Mouse (Mus musculus): ENCODE results near the gene Ubash3b. TPM values are rescaled to one million over a fixed set of nuclear protein-coding genes. Genes with fewer than 3 reads are reported as not detected.

Ubash3b gene
- polyA plus RNA-seq, 1 experiment from 2014 or later, result 13.4 TPM

GRCm38 (mm10) chr9:41173158-41173557 is 11.7 kb upstream of the Ubash3b start:
- H3K27ac ChIP-seq (ENCODE audit: low read depth, low read length), result no peak overlapping the region
- ATAC-seq (replicated peaks; ENCODE audit: low FRiP score), result no peak
- peaks cover 16% of the 10 kb centered on the region for H3K4me1 ChIP-seq (replicated peaks; ENCODE audit: control insufficient read depth, insufficient read depth, low read length)

DNA sequence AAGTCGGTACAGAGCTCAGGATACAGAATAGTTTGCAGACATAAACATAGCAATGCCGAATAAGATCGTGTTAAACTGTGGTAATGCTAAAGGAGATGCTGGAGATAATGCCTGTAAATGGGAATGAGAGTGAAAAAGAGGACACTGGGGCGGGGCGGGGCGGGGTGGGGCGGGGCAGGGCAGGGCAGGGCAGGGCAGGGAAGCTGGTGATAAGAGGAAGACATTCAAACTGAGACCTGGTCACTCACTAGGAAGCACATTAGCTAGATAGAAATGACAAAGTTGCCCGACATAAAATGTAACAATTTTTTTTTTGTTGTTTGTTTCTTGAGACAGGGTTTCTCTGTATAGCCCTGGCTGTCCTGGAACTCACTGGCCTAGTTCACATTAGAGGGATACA is 10.9 kb upstream of the Ubash3b start:
- DNase-seq (ENCODE audit: low spot score) (no peak), ATAC-seq (replicated peaks; ENCODE audit: low FRiP score) (peak; percentile 70; the same call in 1 of the 2 replicates)
- H3K4me2 ChIP-seq, result peak overlapping the region; percentile 34
- H3K36me3 ChIP-seq (ENCODE audit: control insufficient read depth, insufficient read depth, low read length), result no peaks in the 10 kb centered on the region
- no peak overlapping the region for H3K4me3 ChIP-seq (ENCODE audit: low read depth, low read length)
- no peaks in the 10 kb centered on the region for H3K9me3 ChIP-seq (ENCODE audit: control insufficient read depth, low read length)
- no peaks in the 10 kb centered on the region for H3K27me3 ChIP-seq (replicated peaks; ENCODE audit: control insufficient read depth, insufficient read depth, low read length)
- H3K9ac ChIP-seq (ENCODE audit: low read depth, low read length), result no peak overlapping the region
- peaks cover 21% of the 10 kb centered on the region for H3K4me1 ChIP-seq (replicated peaks; ENCODE audit: control insufficient read depth, insufficient read depth, low read length)
- no peak overlapping the region for H3K27ac ChIP-seq (ENCODE audit: low read depth, low read length)
- 65% methylated on average over 8 of the region's 8 CpGs for WGBS

More at GRCm38 (mm10) chr9:41173158-41173557, 11.7 kb upstream of the Ubash3b start:
- Histone ChIP-seq H3K36me3 (ENCODE audit: control insufficient read depth, insufficient read depth, low read length) (no peaks in the 10 kb centered on the region), H3K9ac (ENCODE audit: low read depth, low read length) (no peak overlapping the region), H3K4me2 (no peak overlapping the region), H3K4me3 (ENCODE audit: low read depth, low read length) (no peak overlapping the region), H3K9me3 (ENCODE audit: control insufficient read depth, low read length) (no peaks in the 10 kb centered on the region), H3K27me3 (replicated peaks; ENCODE audit: control insufficient read depth, insufficient read depth, low read length) (no peaks in the 10 kb centered on the region)
- DNase-seq (ENCODE audit: low spot score), result no peak
- 58% methylated on average over 3 of the region's 3 CpGs for WGBS

DNA sequence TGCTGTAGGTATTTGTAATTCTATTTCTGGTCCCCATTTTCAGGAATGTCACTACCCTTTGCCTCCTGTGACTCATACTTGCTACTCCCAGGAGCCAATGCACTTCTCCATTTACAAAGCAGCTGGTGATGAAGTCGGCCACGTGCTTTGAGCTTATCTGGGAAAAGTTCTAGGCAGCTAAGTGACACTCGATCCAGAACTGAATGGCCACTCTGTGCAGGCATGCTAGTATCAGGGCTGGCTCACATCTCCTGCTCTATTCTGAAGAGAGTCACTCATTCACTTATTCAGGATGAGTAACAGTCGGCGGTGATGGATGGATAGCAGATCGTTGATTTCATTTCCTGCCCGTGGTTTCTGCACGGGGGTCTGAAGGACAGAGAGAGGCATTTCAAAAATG is 8.5 kb upstream of the Ubash3b start:
- ATAC-seq (replicated peaks; ENCODE audit: low FRiP score), result no peak
- no peak overlapping the region for H3K27ac ChIP-seq (ENCODE audit: low read depth, low read length)

DNA sequence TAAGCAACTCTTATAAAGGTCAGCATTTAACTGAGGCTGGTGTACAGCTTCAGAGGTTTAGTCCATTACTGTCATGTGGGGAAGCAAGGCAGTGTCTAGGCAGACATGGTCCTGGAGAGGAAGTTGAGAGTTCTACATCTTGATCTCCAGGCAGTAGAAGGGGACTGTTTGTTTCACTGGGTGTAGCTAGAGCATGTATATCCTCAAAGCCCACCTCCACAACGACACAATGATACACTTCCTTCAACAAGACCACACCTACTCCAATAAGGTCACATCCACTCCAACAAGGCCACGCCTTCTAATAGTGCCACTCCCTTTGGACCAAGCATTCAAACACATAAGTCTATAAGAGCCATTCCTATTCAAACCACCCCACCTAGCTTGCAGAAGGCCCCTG is 7.2 kb upstream of the Ubash3b start:
- no peak overlapping the region for H3K4me3 ChIP-seq (ENCODE audit: low read depth, low read length)
- no peaks in the 10 kb centered on the region for H3K36me3 ChIP-seq (ENCODE audit: control insufficient read depth, insufficient read depth, low read length)
- 57% methylated on average over 2 of the region's 2 CpGs for WGBS
- no peak for DNase-seq (ENCODE audit: low spot score)
- H3K9ac ChIP-seq (ENCODE audit: low read depth, low read length), result no peak overlapping the region
- ATAC-seq (replicated peaks; ENCODE audit: low FRiP score), result no peak
- H3K27ac ChIP-seq (ENCODE audit: low read depth, low read length), result no peak overlapping the region
- peaks cover 21% of the 10 kb centered on the region for H3K4me1 ChIP-seq (replicated peaks; ENCODE audit: control insufficient read depth, insufficient read depth, low read length)
- no peaks in the 10 kb centered on the region for H3K27me3 ChIP-seq (replicated peaks; ENCODE audit: control insufficient read depth, insufficient read depth, low read length)
- no peak overlapping the region for H3K4me2 ChIP-seq
- no peaks in the 10 kb centered on the region for H3K9me3 ChIP-seq (ENCODE audit: control insufficient read depth, low read length)

More for the DNA sequence above, 8.5 kb upstream of the Ubash3b start:
- no peaks in the 10 kb centered on the region for H3K27me3 ChIP-seq (replicated peaks; ENCODE audit: control insufficient read depth, insufficient read depth, low read length)
- no peaks in the 10 kb centered on the region for H3K9me3 ChIP-seq (ENCODE audit: control insufficient read depth, low read length)
- H3K9ac ChIP-seq (ENCODE audit: low read depth, low read length), result no peak overlapping the region
- no peaks in the 10 kb centered on the region for H3K36me3 ChIP-seq (ENCODE audit: control insufficient read depth, insufficient read depth, low read length)
- no peak overlapping the region for H3K4me2 ChIP-seq
- 25% methylated on average over 8 of the region's 8 CpGs for WGBS
- no peak overlapping the region for H3K4me3 ChIP-seq (ENCODE audit: low read depth, low read length)
- H3K4me1 ChIP-seq (replicated peaks; ENCODE audit: control insufficient read depth, insufficient read depth, low read length), result peaks cover 21% of the 10 kb centered on the region
- DNase-seq (ENCODE audit: low spot score), result no peak

DNA sequence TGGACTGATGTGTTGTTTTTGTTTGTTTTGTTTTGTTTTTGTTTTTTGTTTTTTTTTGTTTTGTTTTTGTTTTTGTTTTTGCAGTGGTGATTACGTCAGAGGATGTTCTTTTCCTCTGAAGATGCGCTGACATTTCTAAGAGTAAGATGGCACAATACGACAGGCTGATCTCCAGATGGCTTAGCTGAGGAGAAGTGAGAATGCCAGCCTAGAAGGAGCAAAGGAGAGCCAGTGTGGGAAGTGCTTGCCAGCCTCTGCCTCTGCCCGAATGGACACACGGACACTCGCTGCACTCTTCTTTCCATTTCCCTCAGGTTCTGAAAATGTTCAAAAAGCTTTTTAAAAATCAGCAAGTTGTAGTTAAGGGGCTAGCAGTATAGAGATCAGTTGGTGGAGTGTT is 6.7 kb upstream of the Ubash3b start:
- H3K4me3 ChIP-seq (ENCODE audit: low read depth, low read length), result no peak overlapping the region
- no peak overlapping the region for H3K4me2 ChIP-seq
- H3K9me3 ChIP-seq (ENCODE audit: control insufficient read depth, low read length), result no peaks in the 10 kb centered on the region
- H3K27ac ChIP-seq (ENCODE audit: low read depth, low read length), result no peak overlapping the region
- DNase-seq (ENCODE audit: low spot score) (no peak), ATAC-seq (replicated peaks; ENCODE audit: low FRiP score) (no peak)
- H3K36me3 ChIP-seq (ENCODE audit: control insufficient read depth, insufficient read depth, low read length), result no peaks in the 10 kb centered on the region
- peaks cover 19% of the 10 kb centered on the region for H3K4me1 ChIP-seq (replicated peaks; ENCODE audit: control insufficient read depth, insufficient read depth, low read length)
- no peaks in the 10 kb centered on the region for H3K27me3 ChIP-seq (replicated peaks; ENCODE audit: control insufficient read depth, insufficient read depth, low read length)
- WGBS, result 88% methylated on average over 6 of the region's 6 CpGs
- H3K9ac ChIP-seq (ENCODE audit: low read depth, low read length), result no peak overlapping the region

GRCm38 (mm10) chr9:41166886-41167285 is 5.4 kb upstream of the Ubash3b start:
- Histone ChIP-seq H3K4me3 (ENCODE audit: low read depth, low read length) (no peak overlapping the region), H3K27me3 (replicated peaks; ENCODE audit: control insufficient read depth, insufficient read depth, low read length) (no peaks in the 10 kb centered on the region), H3K36me3 (ENCODE audit: control insufficient read depth, insufficient read depth, low read length) (no peaks in the 10 kb centered on the region), H3K4me1 (replicated peaks; ENCODE audit: control insufficient read depth, insufficient read depth, low read length) (0 out of 2 replicates have a peak, but pooled peaks cover 9% of the 10 kb centered on the region), H3K4me2 (no peak overlapping the region), H3K27ac (ENCODE audit: low read depth, low read length) (0 out of 2 replicates have a peak overlapping the region, but pooled peaks have one; percentile 15), H3K9me3 (ENCODE audit: control insufficient read depth, low read length) (no peaks in the 10 kb centered on the region), H3K9ac (ENCODE audit: low read depth, low read length) (no peak overlapping the region)
- WGBS, result 21% methylated on average over 10 of the region's 10 CpGs
- ATAC-seq (replicated peaks; ENCODE audit: low FRiP score) (peak; percentile 76), DNase-seq (ENCODE audit: low spot score) (no peak)

DNA sequence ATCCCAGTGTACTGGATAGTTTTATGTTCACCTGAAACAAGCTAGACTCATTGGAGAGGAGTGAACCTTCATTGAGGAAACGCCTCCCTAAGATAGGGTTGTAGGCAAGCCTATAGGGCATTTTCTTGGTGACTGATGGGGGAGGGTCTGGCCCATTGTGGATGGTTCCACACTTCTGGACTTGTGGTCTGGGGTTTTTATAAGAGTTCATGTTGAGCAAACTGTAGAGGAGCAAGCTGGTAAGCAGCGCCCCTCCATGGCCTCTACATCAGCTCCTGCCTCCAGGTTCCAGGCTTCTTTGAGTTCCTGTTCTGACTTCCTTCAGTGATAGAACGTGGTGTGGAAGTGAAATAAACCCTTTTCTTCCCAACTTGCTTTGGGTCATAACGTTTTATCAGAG is 866 bp upstream of the Ubash3b start:
- no peak overlapping the region for H3K27ac ChIP-seq (ENCODE audit: low read depth, low read length)
- H3K4me2 ChIP-seq, result no peak overlapping the region
- peaks cover 6% of the 10 kb centered on the region for H3K4me1 ChIP-seq (replicated peaks; ENCODE audit: control insufficient read depth, insufficient read depth, low read length)
- no peaks in the 10 kb centered on the region for H3K27me3 ChIP-seq (replicated peaks; ENCODE audit: control insufficient read depth, insufficient read depth, low read length)
- H3K4me3 ChIP-seq (ENCODE audit: low read depth, low read length), result no peak overlapping the region
- WGBS, result 68% methylated on average over 4 of the region's 4 CpGs
- no peak for ATAC-seq (replicated peaks; ENCODE audit: low FRiP score)
- no peak for DNase-seq (ENCODE audit: low spot score)
- no peaks in the 10 kb centered on the region for H3K36me3 ChIP-seq (ENCODE audit: control insufficient read depth, insufficient read depth, low read length)
- no peaks in the 10 kb centered on the region for H3K9me3 ChIP-seq (ENCODE audit: control insufficient read depth, low read length)
- H3K9ac ChIP-seq (ENCODE audit: low read depth, low read length), result no peak overlapping the region

DNA sequence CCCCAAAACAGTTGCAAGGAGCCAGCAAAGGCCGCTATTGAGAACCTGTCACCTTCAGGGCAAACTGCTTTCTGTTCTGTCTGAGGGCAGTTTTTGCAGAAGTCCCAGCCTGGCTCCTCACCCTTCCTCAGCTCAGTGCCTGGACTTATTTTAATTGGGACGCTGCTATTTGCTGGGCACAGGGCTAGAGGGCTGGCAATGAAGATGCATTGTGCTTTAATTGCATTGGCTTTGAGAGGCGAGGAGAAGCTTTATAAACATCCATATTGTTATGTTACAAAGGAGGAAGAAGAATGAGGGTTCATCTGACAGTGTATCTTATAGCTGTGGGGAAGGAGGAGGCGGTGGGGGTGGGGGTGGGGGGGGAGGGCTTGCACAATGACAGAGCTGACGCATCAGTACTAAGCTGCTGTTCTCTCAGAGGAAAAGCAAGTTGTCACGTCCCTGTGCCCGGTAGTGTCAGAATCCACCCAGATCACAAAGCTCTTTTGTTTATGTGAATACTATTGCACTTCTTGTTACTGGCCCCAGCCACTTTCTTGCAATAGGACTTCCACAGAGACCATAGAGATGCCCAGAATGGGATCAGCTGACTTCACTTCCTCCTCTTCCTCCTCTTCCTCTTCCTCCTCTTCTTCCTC is 841 bp downstream of the Ubash3b start:
- Histone ChIP-seq H3K9ac (ENCODE audit: low read depth, low read length) (no peak overlapping the region), H3K36me3 (ENCODE audit: control insufficient read depth, insufficient read depth, low read length) (no peaks in the 10 kb centered on the region), H3K4me2 (no peak overlapping the region), H3K4me1 (replicated peaks; ENCODE audit: control insufficient read depth, insufficient read depth, low read length) (peaks cover 17% of the 10 kb centered on the region), H3K27ac (ENCODE audit: low read depth, low read length) (no peak overlapping the region), H3K4me3 (ENCODE audit: low read depth, low read length) (no peak overlapping the region), H3K9me3 (ENCODE audit: control insufficient read depth, low read length) (no peaks in the 10 kb centered on the region), H3K27me3 (replicated peaks; ENCODE audit: control insufficient read depth, insufficient read depth, low read length) (no peaks in the 10 kb centered on the region; the same call in 1 of the 2 replicates)
- DNase-seq (ENCODE audit: low spot score), result no peak
- WGBS, result 41% methylated on average over 7 of the region's 7 CpGs
- ATAC-seq (replicated peaks; ENCODE audit: low FRiP score), result no peak

GRCm38 (mm10) chr9:41159223-41159622 is 2.3 kb downstream of the Ubash3b start:
- Histone ChIP-seq H3K27me3 (replicated peaks; ENCODE audit: control insufficient read depth, insufficient read depth, low read length) (no peaks in the 10 kb centered on the region; the same call in 1 of the 2 replicates), H3K27ac (ENCODE audit: low read depth, low read length) (no peak overlapping the region), H3K36me3 (ENCODE audit: control insufficient read depth, insufficient read depth, low read length) (no peaks in the 10 kb centered on the region), H3K4me1 (replicated peaks; ENCODE audit: control insufficient read depth, insufficient read depth, low read length) (peaks cover 19% of the 10 kb centered on the region), H3K9me3 (ENCODE audit: control insufficient read depth, low read length) (no peaks in the 10 kb centered on the region), H3K4me3 (ENCODE audit: low read depth, low read length) (no peak overlapping the region), H3K4me2 (no peak overlapping the region), H3K9ac (ENCODE audit: low read depth, low read length) (no peak overlapping the region)
- 77% methylated on average over 2 of the region's 2 CpGs for WGBS
- no peak for ATAC-seq (replicated peaks; ENCODE audit: low FRiP score)
- DNase-seq (ENCODE audit: low spot score), result no peak
